Mouse (Mus musculus) CD4-positive helper T cell, adult 2 months (primary cell): Measurements from ENCODE around the gene Olfr1537.

Experiments used
- DNase-seq: peaks from one replicate; pipeline ENCODE4 v3.0.0-alpha.2; 2012; ENCODE audit warnings: low read depth, missing footprints, low spot score

Olfr1537 gene

DNA sequence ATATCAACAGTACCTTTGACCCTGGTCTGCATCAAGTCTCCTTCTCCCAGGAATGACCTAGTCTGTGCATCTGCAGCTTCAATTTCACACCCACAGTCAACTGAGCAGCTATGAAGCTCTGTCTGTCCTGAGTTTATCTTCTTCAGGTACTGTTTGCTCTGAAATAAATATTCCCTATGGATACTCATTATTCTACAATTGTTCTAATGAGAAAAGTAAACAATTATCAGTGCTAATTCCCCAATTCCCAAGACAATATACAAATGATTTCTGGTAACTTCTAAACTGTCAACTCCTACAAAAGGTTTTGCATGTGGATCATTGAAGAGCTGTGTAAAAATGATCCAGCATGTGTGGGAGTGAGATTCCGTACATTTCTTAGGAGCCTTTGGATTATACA, at the start of gene Olfr1537:
Gene Olfr1537, minus strand, starts transcription at position 101 of the 400 bp plus-strand sequence.
- DNase-seq = no peak

DNA sequence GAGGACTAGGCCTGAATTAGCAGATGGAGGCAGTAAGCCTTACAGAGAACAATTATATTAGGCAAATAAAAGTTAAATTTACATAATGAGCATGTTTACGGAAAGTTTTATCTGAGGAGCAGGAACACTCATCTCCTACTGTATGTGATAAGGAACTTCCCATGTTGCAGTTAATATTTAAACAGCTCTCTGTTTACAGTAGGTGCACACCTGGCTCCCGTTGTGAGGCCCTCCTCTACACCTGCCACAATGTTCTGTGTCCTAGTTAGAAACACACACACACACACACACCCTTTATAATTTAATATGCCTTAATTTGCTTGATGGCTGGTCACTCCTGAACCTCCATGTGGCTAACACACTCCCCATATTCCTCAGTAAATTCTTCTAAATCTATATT, 37.3 kb upstream of the Olfr1537 start:
- no peak for DNase-seq

DNA sequence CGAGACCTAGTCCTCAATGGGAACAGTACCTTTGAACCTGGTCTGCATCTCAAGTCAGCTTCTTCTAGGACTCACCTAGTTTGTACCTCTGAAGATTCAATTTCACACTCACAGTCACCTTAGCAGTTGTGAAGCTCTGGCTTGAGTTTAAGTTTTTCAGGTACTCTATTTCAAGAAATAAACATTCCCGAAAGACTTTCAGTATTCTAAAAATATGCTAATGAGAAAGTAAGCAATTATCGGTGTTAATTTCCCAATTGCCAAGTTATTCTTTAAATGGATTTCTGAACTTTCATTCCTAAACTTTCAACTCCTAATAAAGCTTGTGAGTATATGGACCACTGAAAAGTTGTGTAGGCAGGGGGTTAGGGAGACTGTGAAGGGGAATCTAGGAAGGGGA, 26.9 kb upstream of the Olfr1537 start, which contains the start of gene Olfr945:
Gene Olfr945, minus strand, starts transcription at position 101 of the 400 bp plus-strand sequence.
- DNase-seq = no peak

DNA sequence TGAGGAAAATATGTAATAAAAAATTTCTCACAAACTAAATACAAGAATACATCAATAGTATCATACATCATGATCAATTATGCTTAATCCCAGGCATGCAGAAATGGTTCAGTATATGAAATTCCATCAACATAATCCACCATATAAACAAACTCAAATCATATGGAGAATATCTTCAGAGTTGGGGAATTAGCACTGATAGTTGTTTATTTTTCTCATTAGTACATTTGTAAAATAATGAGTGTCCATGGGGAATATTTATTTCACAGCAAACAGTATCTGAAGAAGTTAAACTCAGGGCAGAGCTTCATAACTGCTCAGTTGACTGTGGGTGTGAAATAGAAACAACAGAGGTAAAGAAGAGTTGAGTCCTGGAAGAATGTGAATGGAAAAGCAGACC, 48.2 kb downstream of the Olfr1537 start, which contains the start of gene Olfr944:
Gene Olfr944, plus strand, starts transcription at position 301 of the 400 bp plus-strand sequence.
- DNase-seq = no peak
